ENCODE assay signal across 25 mouse cellular contexts in genomic region chr4:139055744-139056143, GRCm38 (mm10). TPM values are rescaled to one million over a fixed set of nuclear protein-coding genes. Genes with fewer than 3 reads are reported as not detected.
DNase-seq lines count a peak whose midpoint lies in the region; ATAC-seq and TF ChIP-seq lines count a peak whose summit lies in the region.
"Had no signal": no experiment of that assay in that cellular context is flagged by ENCODE, and none has a peak within 500 bp of the region (broad histone marks: within the 10 kb centered on the region; RNA-seq: fewer than 3 reads in every experiment).

No protein-coding gene starts in this region.

- 43% methylated on average over 3 of the region's 3 CpGs for WGBS in cerebellum, adult 2 months
- 62% methylated on average over 3 of the region's 3 CpGs for WGBS in hindbrain, embryonic 14.5 days
- whole genome bisulfite sequencing in hindbrain, embryonic 12.5 days, result 70% methylated on average over 3 of the region's 3 CpGs
- 56% methylated on average over 3 of the region's 3 CpGs for WGBS in neural tube, embryonic 15.5 days

- H3K9me3 ChIP-seq in hindbrain, embryonic 14.5 days (ENCODE audit: control insufficient read depth, low read length), result no peaks in the 10 kb centered on the region
- H3K9me3 ChIP-seq in hindbrain, embryonic 12.5 days (replicated peaks), result no peaks in the 10 kb centered on the region
- no peaks in the 10 kb centered on the region for H3K9me3 ChIP-seq in neural tube, embryonic 15.5 days (replicated peaks)
- H3K9me3 ChIP-seq: embryonic facial prominence, embryonic 12.5 days; heart, embryonic 13.5 days; stomach, embryonic 15.5 days had no signal

- no peak overlapping the region for H3K4me2 ChIP-seq in hindbrain, embryonic 14.5 days (replicated peaks)
- H3K4me2 ChIP-seq in hindbrain, embryonic 12.5 days (replicated peaks), result no peak overlapping the region
- H3K4me2 ChIP-seq in neural tube, embryonic 15.5 days, result no peak overlapping the region
- H3K4me2 ChIP-seq: embryonic facial prominence, embryonic 12.5 days; heart, embryonic 13.5 days; stomach, embryonic 15.5 days had no signal

- TF ChIP-seq CTCF in cerebellum, adult 2 months (IDR thresholded peaks at IDR 0.05; ENCODE audit: borderline replicate concordance, insufficient read depth, low read depth, low read length), result no peak

- no peak for TF ChIP-seq POLR2A in cerebellum, adult 2 months (IDR thresholded peaks at IDR 0.05; ENCODE audit: borderline replicate concordance, insufficient read depth, low read length)

- peak; percentile 51 to 57 for DNase-seq in cerebellum, postnatal 10 days
- DNase-seq in cerebellum, adult 2 months, result no peak
- no peak for DNase-seq in hindbrain, embryonic 14.5 days (ENCODE audit: low spot score)
- peak; percentile 45 for DNase-seq in retina, postnatal 1 day
- DNase-seq in retina, embryonic 14.5 days (ENCODE audit: low spot score), result no peak
- DNase-seq in kidney, postnatal 36 days, result no peak
- DNase-seq: embryo, embryonic 11 days; kidney, adult 9 months; kidney, postnatal 10 days; layer of hippocampus, adult 9-11 months; liver; lung, adult 2 months; lung, postnatal 10 days; right cerebral cortex, postnatal 25 days; thymus, postnatal 25 days had no signal

- H3K9ac ChIP-seq in hindbrain, embryonic 14.5 days, result no peak overlapping the region
- H3K9ac ChIP-seq in hindbrain, embryonic 12.5 days, result no peak overlapping the region
- no peak overlapping the region for H3K9ac ChIP-seq in neural tube, embryonic 15.5 days (replicated peaks)
- H3K9ac ChIP-seq: embryonic facial prominence, embryonic 12.5 days; heart, embryonic 13.5 days; liver, embryonic 14.5 days; stomach, embryonic 15.5 days had no signal

- H3K36me3 ChIP-seq in hindbrain, embryonic 14.5 days (replicated peaks; ENCODE audit: control insufficient read depth, insufficient read depth), result no peaks in the 10 kb centered on the region
- no peaks in the 10 kb centered on the region for H3K36me3 ChIP-seq in hindbrain, embryonic 12.5 days
- H3K36me3 ChIP-seq in neural tube, embryonic 15.5 days, result no peaks in the 10 kb centered on the region
- H3K36me3 ChIP-seq: embryonic facial prominence, embryonic 12.5 days; heart, embryonic 13.5 days; stomach, embryonic 15.5 days had no signal

- H3K27ac ChIP-seq in cerebellum, adult 2 months (ENCODE audit: insufficient read depth, low read length), result no peak overlapping the region
- peak overlapping the region; percentile 6; the same call in 1 of the 2 replicates for H3K27ac ChIP-seq in hindbrain, embryonic 14.5 days
- no peak overlapping the region for H3K27ac ChIP-seq in hindbrain, embryonic 12.5 days
- H3K27ac ChIP-seq in neural tube, embryonic 15.5 days (replicated peaks), result 0 out of 2 replicates have a peak overlapping the region, but pooled peaks have one; percentile 56
- H3K27ac ChIP-seq: embryonic facial prominence, embryonic 12.5 days; heart, embryonic 13.5 days; liver, embryonic 14.5 days; macrophage; stomach, embryonic 15.5 days had no signal

- H3K4me1 ChIP-seq in cerebellum, adult 2 months (ENCODE audit: control insufficient read depth, insufficient read depth, low read length), result peaks cover 14% of the 10 kb centered on the region; the same call in 1 of the 2 replicates
- peaks cover 9% of the 10 kb centered on the region; the same call in 1 of the 2 replicates for H3K4me1 ChIP-seq in hindbrain, embryonic 14.5 days (replicated peaks; ENCODE audit: control insufficient read depth, insufficient read depth, low read length)
- peaks cover 21% of the 10 kb centered on the region for H3K4me1 ChIP-seq in hindbrain, embryonic 12.5 days
- H3K4me1 ChIP-seq in neural tube, embryonic 15.5 days, result peaks cover 38% of the 10 kb centered on the region
- H3K4me1 ChIP-seq: embryonic facial prominence, embryonic 12.5 days; stomach, embryonic 15.5 days had no signal

- no peak overlapping the region for H3K4me3 ChIP-seq in cerebellum, adult 2 months (replicated peaks; ENCODE audit: insufficient read depth, low read depth, low read length)
- H3K4me3 ChIP-seq in hindbrain, embryonic 14.5 days (replicated peaks; ENCODE audit: low read length), result no peak overlapping the region
- no peak overlapping the region for H3K4me3 ChIP-seq in hindbrain, embryonic 12.5 days
- no peak overlapping the region for H3K4me3 ChIP-seq in neural tube, embryonic 15.5 days (replicated peaks)
- H3K4me3 ChIP-seq: embryonic facial prominence, embryonic 12.5 days; heart, embryonic 13.5 days; stomach, embryonic 15.5 days had no signal

- no peak for ATAC-seq in hindbrain, embryonic 14.5 days (ENCODE audit: low FRiP score)
- no peak for ATAC-seq in hindbrain, embryonic 12.5 days (ENCODE audit: low FRiP score)
- no peak for ATAC-seq in neural tube, embryonic 15.5 days (ENCODE audit: low FRiP score)
- ATAC-seq: activated CD4-positive, CD25-positive, alpha-beta regulatory T cell, adult 4 months; intestine, embryonic 16.5 days had no signal

- H3K27me3 ChIP-seq in cerebellum, adult 2 months (ENCODE audit: control insufficient read depth, insufficient read depth, low read length), result no peaks in the 10 kb centered on the region
- no peaks in the 10 kb centered on the region; the same call in 1 of the 2 replicates for H3K27me3 ChIP-seq in hindbrain, embryonic 14.5 days (ENCODE audit: control insufficient read depth, insufficient read depth, low read length)
- H3K27me3 ChIP-seq in hindbrain, embryonic 12.5 days, result peaks cover 13% of the 10 kb centered on the region
- H3K27me3 ChIP-seq in neural tube, embryonic 15.5 days (replicated peaks), result peaks cover 4% of the 10 kb centered on the region; the same call in 1 of the 2 replicates
- H3K27me3 ChIP-seq: CH12.LX; stomach, embryonic 15.5 days had no signal

RNA-seq across cellular contexts. Expression of gene Htr6, which starts 19.6 kb away (rescaled TPM):
- polyA plus RNA-seq in cerebellum, adult 2 months (2012; rRNA removed), result 1.1 and 1.2 TPM in 2 replicates
- polyA plus RNA-seq in hindbrain, embryonic 14.5 days (2014; fragmentation: Nextera tagmentation; extraction: Ambion mirVana), result 0.58 and 0.65 TPM in 2 replicates
- 0.20 TPM in 1 of 2 replicates, not detected in the other for polyA plus RNA-seq in hindbrain, embryonic 12.5 days (2016; fragmentation: Nextera tagmentation; extraction: Ambion mirVana)
- polyA plus RNA-seq in neural tube, embryonic 15.5 days (2015; fragmentation: Nextera tagmentation; extraction: Ambion mirVana), result 0.80 and 1.0 TPM in 2 replicates
- polyA plus RNA-seq: activated CD4-positive, CD25-positive, alpha-beta regulatory T cell, adult 4 months; heart, embryonic 13.5 days; intestine, embryonic 16.5 days; liver, embryonic 14.5 days; macrophage; stomach, embryonic 15.5 days had no signal

RNA-seq across cellular contexts. Expression of gene Nbl1, which starts 37.0 kb away (rescaled TPM):
- 55.0 and 63.1 TPM in 2 replicates for polyA plus RNA-seq in cerebellum, adult 2 months (2012; rRNA removed)
- 47.8 and 47.9 TPM in 2 replicates for polyA plus RNA-seq in hindbrain, embryonic 14.5 days (2014; fragmentation: Nextera tagmentation; extraction: Ambion mirVana)
- 54.8 and 56.1 TPM in 2 replicates for polyA plus RNA-seq in hindbrain, embryonic 12.5 days (2016; fragmentation: Nextera tagmentation; extraction: Ambion mirVana)
- polyA plus RNA-seq in neural tube, embryonic 15.5 days (2015; fragmentation: Nextera tagmentation; extraction: Ambion mirVana), result 47.9 and 51.2 TPM in 2 replicates

Comparison
In these comparisons a context has a peak if more than half of its experiments do, and no peak if none do; other contexts are left out.
1. DNase-seq: peak in cerebellum, postnatal 10 days (2 of 2) and retina, postnatal 1 day (single experiment); none in cerebellum, adult 2 months (0 of 2), hindbrain, embryonic 14.5 days (single experiment), retina, embryonic 14.5 days (single experiment) and kidney, postnatal 36 days (0 of 2).
2. H3K27ac ChIP-seq: peak in hindbrain, embryonic 14.5 days (single experiment) and neural tube, embryonic 15.5 days (single experiment); none in cerebellum, adult 2 months (single experiment) and hindbrain, embryonic 12.5 days (single experiment).